ENCODE assay signal across 9 mouse cellular contexts in the genomic region with DNA sequence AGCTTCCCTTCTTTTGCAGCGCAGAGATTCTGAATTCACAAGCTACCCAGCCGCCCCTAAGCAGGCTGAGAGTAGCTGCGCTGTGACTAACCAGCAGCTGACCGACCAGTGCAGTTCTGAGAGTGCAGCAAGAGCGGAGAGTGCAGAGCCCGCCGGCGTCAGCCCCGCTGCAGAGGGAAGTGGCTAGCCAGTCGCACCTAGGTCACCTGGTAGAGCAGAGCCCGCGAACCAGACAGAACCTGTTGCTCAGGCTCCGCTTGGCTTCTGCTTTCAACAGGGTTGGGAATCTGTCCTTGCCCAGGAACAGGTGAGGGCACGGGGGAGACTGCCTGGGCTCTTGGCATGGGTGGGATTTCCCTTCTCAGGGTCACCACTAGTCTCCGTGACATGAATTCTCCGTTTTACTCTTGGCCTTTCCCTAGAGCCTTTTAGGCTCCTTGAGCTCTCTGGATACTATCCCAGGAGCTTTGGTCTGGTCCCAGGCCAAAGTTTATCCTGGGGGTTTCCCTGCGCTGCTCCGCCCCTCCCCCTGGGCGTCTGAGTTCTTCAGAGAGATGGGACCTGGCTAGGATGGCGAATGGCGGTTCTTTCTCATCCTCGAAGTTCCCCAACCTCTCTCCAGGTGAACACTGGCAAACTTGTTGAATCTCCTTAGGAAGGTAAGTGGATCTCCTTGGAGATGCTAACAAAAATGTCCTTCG. TPM values are rescaled to one million over a fixed set of nuclear protein-coding genes. Genes with fewer than 3 reads are reported as not detected.
DNase-seq lines count a peak whose midpoint lies in the region; ATAC-seq lines count a peak whose summit lies in the region.
"Had no signal": no experiment of that assay in that cellular context is flagged by ENCODE, and none has a peak within 500 bp of the region (broad histone marks: within the 10 kb centered on the region; RNA-seq: fewer than 3 reads in every experiment).

A gene (plus strand): TSS at position 552 of the 701 bp plus-strand sequence.

- H3K36me3 ChIP-seq in heart, embryonic 12.5 days: no peaks in the 10 kb centered on the region
- no peaks in the 10 kb centered on the region for H3K36me3 ChIP-seq in limb, embryonic 12.5 days
- no peaks in the 10 kb centered on the region for H3K36me3 ChIP-seq in midbrain, embryonic 13.5 days

- H3K4me2 ChIP-seq in heart, embryonic 12.5 days: peak within 1 kb of the TSS; percentile 88
- peak within 1 kb of the TSS; percentile 85 for H3K4me2 ChIP-seq in limb, embryonic 12.5 days
- H3K4me2 ChIP-seq in midbrain, embryonic 13.5 days (replicated peaks): peak within 1 kb of the TSS; percentile 89

- H3K27me3 ChIP-seq in heart, embryonic 12.5 days (replicated peaks): peaks cover 7% of the 10 kb centered on the region; the same call in 1 of the 2 replicates
- H3K27me3 ChIP-seq in limb, embryonic 12.5 days: peaks cover 28% of the 10 kb centered on the region
- peaks cover 13% of the 10 kb centered on the region for H3K27me3 ChIP-seq in midbrain, embryonic 13.5 days

- H3K27ac ChIP-seq in heart, embryonic 12.5 days (ENCODE audit: poor library complexity, severe bottlenecking): no peak within 1 kb of the TSS
- H3K27ac ChIP-seq in limb, embryonic 12.5 days: no peak within 1 kb of the TSS
- H3K27ac ChIP-seq in midbrain, embryonic 13.5 days: no peak within 1 kb of the TSS

- H3K9ac ChIP-seq in heart, embryonic 12.5 days: peak within 1 kb of the TSS; percentile 57; the same call in 1 of the 2 replicates
- H3K9ac ChIP-seq in limb, embryonic 12.5 days (replicated peaks): 0 out of 2 replicates have a peak within 1 kb of the TSS, but pooled peaks have one; percentile 31
- H3K9ac ChIP-seq in midbrain, embryonic 13.5 days (replicated peaks): peak within 1 kb of the TSS; percentile 46

- 3% methylated on average over 23 of the region's 23 CpGs for WGBS in heart, embryonic 12.5 days
- 3% methylated on average over 23 of the region's 23 CpGs for WGBS in limb, embryonic 12.5 days
- WGBS in midbrain, embryonic 13.5 days: 3% methylated on average over 23 of the region's 23 CpGs

- H3K4me1 ChIP-seq in heart, embryonic 12.5 days (replicated peaks): no peaks in the 10 kb centered on the region
- H3K4me1 ChIP-seq in limb, embryonic 12.5 days (replicated peaks): peaks cover 3% of the 10 kb centered on the region; the same call in 1 of the 2 replicates
- peaks cover 16% of the 10 kb centered on the region for H3K4me1 ChIP-seq in midbrain, embryonic 13.5 days (replicated peaks)

- H3K9me3 ChIP-seq in heart, embryonic 12.5 days (replicated peaks): no peaks in the 10 kb centered on the region
- no peaks in the 10 kb centered on the region for H3K9me3 ChIP-seq in limb, embryonic 12.5 days
- H3K9me3 ChIP-seq in midbrain, embryonic 13.5 days: no peaks in the 10 kb centered on the region

- ATAC-seq in heart, embryonic 12.5 days (ENCODE audit: insufficient number of reproducible peaks, low FRiP score): peak; percentile 78
- 0 out of 4 replicates have a peak, but pooled peaks have one; percentile 37 to 42 for ATAC-seq in hematopoietic stem cell, adult 5-6 weeks (replicated peaks in 1 of 2; ENCODE audit: insufficient read depth in 1 of 2, low FRiP score in 2 of 2, low TSS enrichment in 1 of 2, low read depth in 1 of 2, poor library complexity in 2 of 2, severe bottlenecking in 2 of 2)
- peak; percentile 92 for ATAC-seq in limb, embryonic 12.5 days (ENCODE audit: insufficient number of reproducible peaks, insufficient read depth, low FRiP score, low TSS enrichment, low read depth)
- peak; percentile 95 for ATAC-seq in midbrain, embryonic 13.5 days
- no peak for ATAC-seq in monocyte, adult 5-6 weeks (replicated peaks; ENCODE audit: insufficient number of reproducible peaks, low FRiP score, low TSS enrichment, poor library complexity, severe bottlenecking)

- no peak for DNase-seq in heart, adult 8-10 months (ENCODE audit: low spot score)
- peak; percentile 61 for DNase-seq in brain, adult 2 months (ENCODE audit: low read depth, low spot score)
- no peak for DNase-seq in spleen, adult 18-20 months

- H3K4me3 ChIP-seq in heart, embryonic 12.5 days: peak within 1 kb of the TSS; percentile 49
- H3K4me3 ChIP-seq in limb, embryonic 12.5 days (replicated peaks): peak within 1 kb of the TSS; percentile 43
- peak within 1 kb of the TSS; percentile 46 for H3K4me3 ChIP-seq in midbrain, embryonic 13.5 days (replicated peaks)

RNA-seq across cellular contexts. Expression of the gene that starts here (rescaled TPM):
- polyA plus RNA-seq in heart, embryonic 12.5 days (2016; fragmentation: Nextera tagmentation; extraction: Ambion mirVana): not detected in 2 replicates
- total RNA-seq in heart, adult 8-10 months (2022): not detected
- not detected in 2 replicates for total RNA-seq in hematopoietic stem cell, adult 5-6 weeks (2017)
- 0.13 TPM in 1 of 2 replicates, not detected in the other for polyA plus RNA-seq in limb, embryonic 12.5 days (2016; fragmentation: Nextera tagmentation; extraction: Ambion mirVana)
- polyA plus RNA-seq in midbrain, embryonic 13.5 days (2015; fragmentation: Nextera tagmentation; extraction: Ambion mirVana): 0.09 and 0.12 TPM in 2 replicates
- not detected in 3 replicates for total RNA-seq in monocyte, adult 5-6 weeks (2017)
- total RNA-seq: layer of hippocampus, postnatal 10 days had no signal

Comparison
In these comparisons a context has a peak if more than half of its experiments do, and no peak if none do; other contexts are left out.
1. Peak in ATAC-seq, H3K4me3 ChIP-seq, H3K9ac ChIP-seq and H3K4me2 ChIP-seq in heart, embryonic 12.5 days; RNA of the gene not detected or under 1 TPM.
2. Peak in ATAC-seq in hematopoietic stem cell, adult 5-6 weeks; RNA of the gene not detected or under 1 TPM.
3. Peak in ATAC-seq, H3K4me3 ChIP-seq, H3K9ac ChIP-seq and H3K4me2 ChIP-seq in limb, embryonic 12.5 days; RNA of the gene not detected or under 1 TPM.
4. Peak in ATAC-seq, H3K4me3 ChIP-seq, H3K9ac ChIP-seq and H3K4me2 ChIP-seq in midbrain, embryonic 13.5 days; RNA of the gene not detected or under 1 TPM.